Mouse (Mus musculus) spleen, adult 2 months (tissue): ENCODE data around the gene Pold4.
A peak's percentile ranks its signal among the peaks of the same experiment; 100 is the strongest.

Experiments
- CTCF ChIP-seq: fragments of 200-500 bp; IDR thresholded peaks from 2 replicates; pipeline ENCODE4 v1.5.1; 2011; ENCODE audit warnings: mild to moderate bottlenecking, inconsistent platforms; ENCODE audit not compliant: insufficient read depth, insufficient read length, insufficient replicate concordance; ENCODE audit errors: extremely low read depth
- POLR2A ChIP-seq: fragments of 200-500 bp; IDR thresholded peaks from 2 replicates; pipeline ENCODE4 v1.6.1; 2011; ENCODE audit warnings: low read depth, low read length, inconsistent platforms

GRCm38 (mm10) chr19:4190831-4191334, 40.8 kb upstream of the Pold4 start, which contains the start of gene Tbc1d10c:
- TF ChIP-seq POLR2A (peak; percentile 83), CTCF (no peak)
